Mouse (Mus musculus) megakaryocyte, embryonic 14.5 days (primary cell): ENCODE results near the gene Tmem108.

ENCODE experiments used
- FLI1 ChIP-seq: IDR thresholded peaks from 2 replicates; pipeline ENCODE4 v1.6.1; 2012; ENCODE audit warnings: low read length, inconsistent platforms, mixed read lengths
- GATA1 ChIP-seq: IDR thresholded peaks from 3 replicates; pipeline ENCODE4 v1.6.1; 2012; ENCODE audit warnings: mixed read lengths, low read length, inconsistent platforms, borderline replicate concordance

- TF ChIP-seq GATA1 = no peak
- TF ChIP-seq FLI1 = no peak
Observed at GRCm38 (mm10) chr9:103593079-103593478, 168.6 kb downstream of the Tmem108 start.
